Mouse (Mus musculus) large intestine, adult 2 months (tissue): ENCODE measurements around the gene E030018B13Rik. TPM values are rescaled to one million over a fixed set of nuclear protein-coding genes. Genes with fewer than 3 reads are reported as not detected.
A peak's percentile ranks its signal among the peaks of the same experiment; 100 is the strongest.

Source experiments
- DNase-seq: peaks from one replicate; pipeline ENCODE4 v3.0.0-alpha.2; 2012; ENCODE audit warnings: low read depth, low spot score
- WGBS: fragments of 180-500 bp; shearing (Covaris S2); methylation state at CpG from one replicate; pipeline ENCODE4 v1.1.7; 2018; 5-methylcytosine and 5-hydroxymethylcytosine counted together
- polyA plus RNA-seq: library from polyadenylated mRNA; depleted of rRNA; stranded (reverse); fragments of >200 nt; gene quantifications from 2 replicates; pipeline ENCODE4 v1.2.3, GENCODE M21; 2012; rRNA removed

E030018B13Rik gene
- polyA plus RNA-seq, 1 experiment = not detected

- WGBS = 91% methylated on average over 2 of the region's 2 CpGs
- DNase-seq = no peak
Measured at GRCm38 (mm10) chr7:63955440-63955839, 38.8 kb downstream of the E030018B13Rik start.

GRCm38 (mm10) chr7:63956138-63956823 is 39.6 kb downstream of the E030018B13Rik start:
- WGBS = 44% methylated on average over 14 of the region's 14 CpGs
- peak; percentile 44 for DNase-seq

GRCm38 (mm10) chr7:63956981-63957713 is 40.5 kb downstream of the E030018B13Rik start:
- no peak for DNase-seq

GRCm38 (mm10) chr7:63957872-63958640 is 41.4 kb downstream of the E030018B13Rik start:
- WGBS = 87% methylated on average over 12 of the region's 12 CpGs
- DNase-seq = no peak

More at GRCm38 (mm10) chr7:63956981-63957713, 40.5 kb downstream of the E030018B13Rik start:
- 42% methylated on average over 16 of the region's 16 CpGs for WGBS

GRCm38 (mm10) chr7:63963632-63964031 is 47.0 kb downstream of the E030018B13Rik start:
- no peak for DNase-seq
- 72% methylated on average over 5 of the region's 5 CpGs for WGBS

GRCm38 (mm10) chr7:63964121-63964520 is 47.5 kb downstream of the E030018B13Rik start:
- WGBS = 86% methylated on average over 6 of the region's 6 CpGs

GRCm38 (mm10) chr7:63965135-63965534 is 48.5 kb downstream of the E030018B13Rik start:
- DNase-seq = no peak

More at GRCm38 (mm10) chr7:63964121-63964520, 47.5 kb downstream of the E030018B13Rik start:
- no peak for DNase-seq

GRCm38 (mm10) chr7:63965635-63966418 is 49.2 kb downstream of the E030018B13Rik start:
- DNase-seq = no peak
- WGBS = 78% methylated on average over 5 of the region's 5 CpGs

More at GRCm38 (mm10) chr7:63965135-63965534, 48.5 kb downstream of the E030018B13Rik start:
- 26% methylated on average over 2 of the region's 2 CpGs for WGBS

GRCm38 (mm10) chr7:63969941-63970340 is 53.3 kb downstream of the E030018B13Rik start:
- no peak for DNase-seq
- WGBS = 80% methylated on average over 3 of the region's 3 CpGs

Other genes with a start within 250 kb of the E030018B13Rik start
- 23.9 and 25.3 TPM in 2 replicates for gene Klf13, start 22.1 kb downstream of the E030018B13Rik start, polyA plus RNA-seq
- gene Trpm1, start 237.0 kb downstream of the E030018B13Rik start, polyA plus RNA-seq = 0.04 TPM in 1 of 2 replicates, not detected in the other